Mouse (Mus musculus) stomach, postnatal 0 days (tissue): ENCODE results near the gene Cbarp.

Experiments
- CTCF ChIP-seq: IDR thresholded peaks from 2 replicates; pipeline ENCODE4 v1.5.1; 2016; ENCODE audit warnings: antibody characterized with exemption, low read depth, mild to moderate bottlenecking, moderate library complexity
- EP300 ChIP-seq: optimal IDR thresholded peaks from 2 replicates; pipeline ENCODE3; 2016; ENCODE audit warnings: antibody characterized with exemption

GRCm38 (mm10) chr10:80147719-80148601, 7.3 kb upstream of the Cbarp start, which contains the start of gene Midn:
- TF ChIP-seq CTCF (peak; percentile 75), EP300 (peak; percentile 53)
